Mouse (Mus musculus) liver, embryonic 11.5 days (tissue): ENCODE measurements around the gene Cfap126. TPM values are rescaled to one million over a fixed set of nuclear protein-coding genes. Genes with fewer than 3 reads are reported as not detected.

Source experiments
- ATAC-seq: fragments of 200-750 bp; cut with Nextera tagmentation; replicated peaks from 2 replicates; pipeline ENCODE4 v1.8.0; 2017; ENCODE audit warnings: moderate number of reproducible peaks, mild to moderate bottlenecking, moderate TSS enrichment, moderate library complexity; ENCODE audit not compliant: low FRiP score
- DNase-seq: peaks from one replicate; pipeline ENCODE4 v3.0.0-alpha.2; 2017; ENCODE audit warnings: low spot score
- H3K27ac ChIP-seq: fragments of 300-500 bp; sonication (generic); 2 replicates; pipeline ENCODE4 v1.5.1; 2014; ENCODE audit warnings: mild to moderate bottlenecking, low read depth, low read length, control low read depth
- H3K27me3 ChIP-seq: fragments of 300-500 bp; sonication (generic); replicated peaks from 2 replicates; pipeline ENCODE4 v1.6.1; 2014; ENCODE audit warnings: low read length, mixed read lengths; ENCODE audit not compliant: control insufficient read depth, insufficient read depth
- H3K36me3 ChIP-seq: fragments of 300-500 bp; sonication (generic); 2 replicates; pipeline ENCODE4 v1.6.1; 2014; ENCODE audit warnings: mild to moderate bottlenecking, low read length, moderate library complexity, mixed read lengths; ENCODE audit not compliant: control insufficient read depth, insufficient read depth
- H3K4me1 ChIP-seq: fragments of 300-500 bp; sonication (generic); replicated peaks from 2 replicates; pipeline ENCODE4 v1.6.1; 2014; ENCODE audit warnings: low read length, mixed read lengths; ENCODE audit not compliant: control insufficient read depth, insufficient read depth
- H3K4me2 ChIP-seq: fragments of 300-500 bp; sonication (generic); 2 replicates; pipeline ENCODE4 v1.6.1; 2014; ENCODE audit warnings: mild to moderate bottlenecking, control low read depth, moderate library complexity
- H3K4me3 ChIP-seq: fragments of 300-500 bp; sonication (generic); 2 replicates; pipeline ENCODE4 v1.5.1; 2014; ENCODE audit warnings: low read depth, low read length, control low read depth
- H3K9ac ChIP-seq: fragments of 300-500 bp; sonication (generic); 2 replicates; pipeline ENCODE4 v1.6.1; 2014; ENCODE audit warnings: low read depth, low read length, control low read depth
- H3K9me3 ChIP-seq: fragments of 300-500 bp; sonication (generic); 2 replicates; pipeline ENCODE4 v1.6.1; 2016; ENCODE audit warnings: low read length, inconsistent platforms, mixed read lengths; ENCODE audit not compliant: control insufficient read depth
- WGBS: fragments of 180-500 bp; shearing (Covaris S2); extraction: QIAGEN DNeasy Blood & Tissue Kit; methylation state at CpG from one replicate; pipeline ENCODE4 v1.1.7; 2014; 5-methylcytosine and 5-hydroxymethylcytosine counted together
- microRNA-seq: library from miRNA; unstranded; fragments of <30 nt; microRNA quantifications from one replicate; pipeline ENCODE4, GENCODE M21; 2017; ENCODE audit warnings: borderline number of aligned reads
- polyA plus RNA-seq: library from polyadenylated mRNA; unstranded; fragments of >200 nt; fragmentation: Nextera tagmentation; extraction: Ambion mirVana; gene quantifications from 2 replicates; pipeline ENCODE4 v1.2.1, GENCODE M21; 2014

Gene Cfap126
- polyA plus RNA-seq, 1 experiment from 2014 or later, result 2.2 TPM

DNA sequence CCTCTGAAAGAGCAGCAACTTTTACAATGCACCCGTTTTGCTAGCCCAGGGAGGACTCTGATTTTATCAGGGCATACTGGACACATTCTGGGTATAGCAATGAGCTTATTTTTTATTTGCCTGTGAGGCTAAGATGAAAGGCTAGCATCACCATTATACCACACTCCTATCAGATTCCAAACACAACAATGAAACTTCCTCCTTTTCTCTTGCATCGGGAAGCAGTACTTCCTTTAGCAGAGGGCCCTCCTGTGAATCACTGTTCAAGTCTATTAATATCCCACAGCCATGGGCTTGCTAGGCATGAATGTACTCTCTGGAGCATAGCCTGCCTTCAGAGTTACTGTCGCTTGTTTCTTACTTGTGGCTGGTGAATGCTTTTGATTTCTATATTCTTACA lies 57.4 kb downstream of the Cfap126 start:
- DNase-seq, result no peak
- Histone ChIP-seq H3K4me2 (no peak overlapping the region), H3K4me1 (no peaks in the 10 kb centered on the region), H3K27ac (no peak overlapping the region), H3K9me3 (no peaks in the 10 kb centered on the region), H3K27me3 (no peaks in the 10 kb centered on the region), H3K36me3 (no peaks in the 10 kb centered on the region), H3K9ac (no peak overlapping the region), H3K4me3 (no peak overlapping the region)
- no peak for ATAC-seq
- WGBS, result 28% methylated on average over 3 of the region's 3 CpGs

DNA sequence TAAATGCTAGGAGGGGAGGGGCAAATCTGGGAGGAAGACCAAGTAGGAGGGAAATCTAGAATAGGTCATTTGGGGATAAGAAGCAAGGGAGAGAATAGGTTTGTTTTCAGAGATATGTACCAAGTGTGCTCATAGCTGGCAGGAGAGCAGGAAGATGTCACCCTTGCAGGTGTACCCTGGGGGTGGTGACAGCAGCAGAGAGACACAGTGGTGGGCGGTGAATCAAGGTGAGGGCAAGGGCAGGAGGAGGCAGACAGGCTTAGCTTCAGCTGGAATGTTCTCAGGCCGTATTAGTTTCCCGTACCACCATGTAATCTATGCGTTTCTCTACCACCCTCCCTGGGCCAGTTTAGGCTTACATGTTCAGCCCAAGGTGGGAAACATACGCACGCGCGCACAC lies 59.1 kb downstream of the Cfap126 start:
- no peaks in the 10 kb centered on the region for H3K4me1 ChIP-seq
- no peak overlapping the region for H3K4me3 ChIP-seq
- no peak for ATAC-seq
- DNase-seq, result no peak
- no peaks in the 10 kb centered on the region for H3K36me3 ChIP-seq
- 94% methylated on average over 8 of the region's 8 CpGs for WGBS
- H3K27ac ChIP-seq, result no peak overlapping the region
- no peak overlapping the region for H3K9ac ChIP-seq
- no peak overlapping the region for H3K4me2 ChIP-seq
- H3K9me3 ChIP-seq, result no peaks in the 10 kb centered on the region
- H3K27me3 ChIP-seq, result no peaks in the 10 kb centered on the region

Small RNA genes lying within 50 kb of the gene (microRNA-seq; reads per million reads assigned to microRNA genes)
- gene Gm27552 (not detected), gene Gm27844 (not detected), gene Mir6546 (21.5 reads per million, percentile 32 among the genes with 10 or more reads in this experiment)

Other genes starting within 250 kb of the Cfap126 start
- 11.5 and 12.4 TPM in 2 replicates for gene Atf6, start 246.1 kb upstream of the Cfap126 start, polyA plus RNA-seq
- gene Gm26620, start 228.9 kb upstream of the Cfap126 start, polyA plus RNA-seq, result 0.62 TPM in 1 of 2 replicates, not detected in the other
- 34.8 and 36.7 TPM in 2 replicates for gene Dusp12, start 228.4 kb upstream of the Cfap126 start, polyA plus RNA-seq
- gene Fcrlb, start 201.0 kb upstream of the Cfap126 start, polyA plus RNA-seq, result 0.14 TPM in 1 of 2 replicates, not detected in the other
- gene Fcrla, start 186.3 kb upstream of the Cfap126 start, polyA plus RNA-seq, result 0.35 and 0.45 TPM in 2 replicates
- 1.8 and 2.0 TPM in 2 replicates for gene Fcgr2b, start 137.4 kb upstream of the Cfap126 start, polyA plus RNA-seq
- 1.5 and 2.4 TPM in 2 replicates for gene Fcgr4, start 95.0 kb upstream of the Cfap126 start, polyA plus RNA-seq
- gene Fcgr3, start 49.0 kb upstream of the Cfap126 start, polyA plus RNA-seq, result 28.7 and 29.8 TPM in 2 replicates
- gene Sdhc, start 36.7 kb downstream of the Cfap126 start, polyA plus RNA-seq, result 261 and 281 TPM in 2 replicates
- 0.14 TPM in 1 of 2 replicates, not detected in the other for gene Mpz, start 36.8 kb downstream of the Cfap126 start, polyA plus RNA-seq
- gene Pcp4l1, start 82.3 kb downstream of the Cfap126 start, polyA plus RNA-seq, result 1.2 and 1.9 TPM in 2 replicates
- 0.16 TPM in 2 replicates for gene Nr1i3, start 100.1 kb downstream of the Cfap126 start, polyA plus RNA-seq
- gene Tomm40l, start 108.6 kb downstream of the Cfap126 start, polyA plus RNA-seq, result 32.3 and 32.4 TPM in 2 replicates
- 2,189 and 2,339 TPM in 2 replicates for gene Apoa2, start 111.1 kb downstream of the Cfap126 start, polyA plus RNA-seq
- 70.9 and 83.6 TPM in 2 replicates for gene Fcer1g, start 120.4 kb downstream of the Cfap126 start, polyA plus RNA-seq
- 1.6 and 2.0 TPM in 2 replicates for gene Adamts4, start 136.5 kb downstream of the Cfap126 start, polyA plus RNA-seq
- gene Ndufs2, start 137.5 kb downstream of the Cfap126 start, polyA plus RNA-seq, result 256 and 262 TPM in 2 replicates
- 49.0 and 50.6 TPM in 2 replicates for gene B4galt3, start 156.4 kb downstream of the Cfap126 start, polyA plus RNA-seq
- gene Ppox, start 167.3 kb downstream of the Cfap126 start, polyA plus RNA-seq, result 131 and 133 TPM in 2 replicates
- gene Usp21, start 174.1 kb downstream of the Cfap126 start, polyA plus RNA-seq, result 51.0 and 53.1 TPM in 2 replicates
- 83.7 TPM in 2 replicates for gene Ufc1, start 181.1 kb downstream of the Cfap126 start, polyA plus RNA-seq
- gene Dedd, start 215.2 kb downstream of the Cfap126 start, polyA plus RNA-seq, result 34.8 and 37.5 TPM in 2 replicates
- gene Nit1, start 231.7 kb downstream of the Cfap126 start, polyA plus RNA-seq, result 26.2 and 29.1 TPM in 2 replicates
- gene Pfdn2, start 231.8 kb downstream of the Cfap126 start, polyA plus RNA-seq, result 68.0 and 73.7 TPM in 2 replicates
- gene Klhdc9, start 246.9 kb downstream of the Cfap126 start, polyA plus RNA-seq, result 0.66 and 0.77 TPM in 2 replicates